10 mouse cellular contexts compared by ENCODE assay signal in the genomic region with DNA sequence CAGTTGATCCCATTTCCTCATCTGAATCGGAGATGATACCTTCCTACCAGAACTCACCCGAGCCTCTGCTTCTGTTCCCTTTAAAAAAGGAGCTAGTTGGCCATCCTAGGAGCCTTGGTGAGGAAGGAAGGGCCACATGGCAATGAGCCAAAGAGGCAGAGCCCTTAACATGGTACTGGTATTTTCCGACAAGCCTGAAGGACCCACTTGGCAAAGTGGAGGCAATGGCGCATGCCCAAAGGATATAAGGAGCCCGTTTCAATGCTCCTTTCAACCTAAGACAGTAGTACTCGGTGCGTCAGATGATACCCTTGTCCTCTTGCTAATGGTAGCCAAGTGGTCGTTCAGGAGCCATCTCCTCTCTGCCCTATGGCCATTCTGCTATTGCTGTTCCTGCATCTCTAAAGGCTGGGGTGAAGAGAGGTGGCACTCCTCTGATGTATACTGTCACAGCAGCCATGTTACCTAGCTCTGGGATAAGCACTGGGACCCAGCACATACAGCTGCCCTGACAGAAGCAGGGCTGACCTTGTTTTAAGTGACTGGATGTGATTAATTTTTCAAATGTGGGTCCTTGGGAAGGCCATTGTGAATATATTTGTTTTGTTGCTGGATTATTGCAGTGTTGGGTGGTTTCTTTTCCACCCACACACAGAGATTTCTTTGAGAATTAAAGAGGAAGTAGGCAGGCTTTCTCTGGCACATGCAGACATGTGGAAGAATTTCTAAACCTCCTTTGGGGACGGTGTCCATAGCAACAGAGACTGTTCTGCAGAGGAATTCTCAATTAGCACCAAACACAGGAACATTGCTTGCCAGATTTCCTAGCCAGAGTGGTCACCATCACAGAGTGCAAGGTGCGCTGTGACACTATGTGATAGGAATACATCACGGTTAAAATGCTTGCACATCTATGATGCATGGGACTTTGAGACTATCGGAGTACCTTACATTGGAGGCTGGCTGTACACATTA.
DNase-seq lines count a peak whose midpoint lies in the region; ATAC-seq lines count a peak whose summit lies in the region.
"Had no signal": no experiment of that assay in that cellular context is flagged by ENCODE, and none has a peak within 500 bp of the region (broad histone marks: within the 10 kb centered on the region; RNA-seq: fewer than 3 reads in every experiment).

No protein-coding gene starts in this region.

- H3K9ac ChIP-seq in forebrain, embryonic 13.5 days: no peak overlapping the region
- no peak overlapping the region; the same call in 1 of the 2 replicates for H3K9ac ChIP-seq in hindbrain, embryonic 13.5 days
- no peak overlapping the region for H3K9ac ChIP-seq in lung, embryonic 16.5 days (ENCODE audit: low read length)
- no peak overlapping the region for H3K9ac ChIP-seq in liver, embryonic 12.5 days
- H3K9ac ChIP-seq in kidney, embryonic 15.5 days: no peak overlapping the region
- H3K9ac ChIP-seq: heart, embryonic 13.5 days had no signal

- peaks cover 80% of the 10 kb centered on the region for H3K4me1 ChIP-seq in forebrain, embryonic 13.5 days
- peaks cover 83% of the 10 kb centered on the region for H3K4me1 ChIP-seq in hindbrain, embryonic 13.5 days (replicated peaks)
- peaks cover 18% of the 10 kb centered on the region for H3K4me1 ChIP-seq in lung, embryonic 16.5 days (replicated peaks; ENCODE audit: control insufficient read depth, insufficient read depth, low read length)
- H3K4me1 ChIP-seq in liver, embryonic 12.5 days: no peaks in the 10 kb centered on the region
- peaks cover 13% of the 10 kb centered on the region; the same call in 1 of the 2 replicates for H3K4me1 ChIP-seq in kidney, embryonic 15.5 days
- H3K4me1 ChIP-seq: megakaryocyte, embryonic 14.5 days had no signal

- no peaks in the 10 kb centered on the region for H3K9me3 ChIP-seq in forebrain, embryonic 13.5 days (replicated peaks)
- H3K9me3 ChIP-seq in hindbrain, embryonic 13.5 days: no peaks in the 10 kb centered on the region
- H3K9me3 ChIP-seq in lung, embryonic 16.5 days (ENCODE audit: control insufficient read depth, low read length): no peaks in the 10 kb centered on the region
- no peaks in the 10 kb centered on the region for H3K9me3 ChIP-seq in liver, embryonic 12.5 days (replicated peaks)
- H3K9me3 ChIP-seq in kidney, embryonic 15.5 days (replicated peaks): no peaks in the 10 kb centered on the region
- H3K9me3 ChIP-seq: heart, embryonic 13.5 days had no signal

- 0 out of 2 replicates have a peak, but pooled peaks cover 7% of the 10 kb centered on the region for H3K27me3 ChIP-seq in forebrain, embryonic 13.5 days
- no peaks in the 10 kb centered on the region for H3K27me3 ChIP-seq in hindbrain, embryonic 13.5 days
- H3K27me3 ChIP-seq in lung, embryonic 16.5 days (ENCODE audit: control insufficient read depth, insufficient read depth, low read depth, low read length): no peaks in the 10 kb centered on the region
- no peaks in the 10 kb centered on the region for H3K27me3 ChIP-seq in liver, embryonic 12.5 days (replicated peaks)
- no peaks in the 10 kb centered on the region for H3K27me3 ChIP-seq in kidney, embryonic 15.5 days
- H3K27me3 ChIP-seq: heart, embryonic 13.5 days; megakaryocyte, embryonic 14.5 days had no signal

- H3K4me2 ChIP-seq in forebrain, embryonic 13.5 days: peak overlapping the region; percentile 36
- peak overlapping the region; percentile 20; the same call in 1 of the 2 replicates for H3K4me2 ChIP-seq in hindbrain, embryonic 13.5 days
- no peak overlapping the region for H3K4me2 ChIP-seq in lung, embryonic 16.5 days (ENCODE audit: low read depth, low read length)
- no peak overlapping the region for H3K4me2 ChIP-seq in liver, embryonic 12.5 days
- no peak overlapping the region for H3K4me2 ChIP-seq in kidney, embryonic 15.5 days
- H3K4me2 ChIP-seq: heart, embryonic 13.5 days had no signal

- peak; percentile 71 to 73 for DNase-seq in cerebellum, postnatal 10 days
- peak; percentile 70 to 79 for DNase-seq in right cerebral cortex, adult 2 months (ENCODE audit: low spot score in 2 of 2)
- no peak for DNase-seq in yolk sac, embryonic 10.5 days (ENCODE audit: low spot score)

- WGBS in forebrain, embryonic 13.5 days: 32% methylated on average over 12 of the region's 12 CpGs
- WGBS in hindbrain, embryonic 13.5 days: 45% methylated on average over 12 of the region's 12 CpGs
- WGBS in lung, embryonic 16.5 days: 67% methylated on average over 12 of the region's 12 CpGs
- 58% methylated on average over 12 of the region's 12 CpGs for WGBS in liver, embryonic 12.5 days (ENCODE audit: insufficient replicate concordance)
- 77% methylated on average over 12 of the region's 12 CpGs for WGBS in kidney, embryonic 15.5 days

- peak; percentile 72 for ATAC-seq in forebrain, embryonic 13.5 days
- peak; percentile 67 for ATAC-seq in hindbrain, embryonic 13.5 days (ENCODE audit: low FRiP score)
- ATAC-seq in lung, embryonic 16.5 days (ENCODE audit: low read depth): peak; percentile 68; the same call in 1 of the 2 replicates
- no peak for ATAC-seq in liver, embryonic 12.5 days
- no peak for ATAC-seq in kidney, embryonic 15.5 days (replicated peaks; ENCODE audit: low FRiP score)

- peak overlapping the region; percentile 94 for H3K27ac ChIP-seq in forebrain, embryonic 13.5 days
- peak overlapping the region; percentile 92 for H3K27ac ChIP-seq in hindbrain, embryonic 13.5 days
- no peak overlapping the region for H3K27ac ChIP-seq in lung, embryonic 16.5 days (ENCODE audit: low read length)
- H3K27ac ChIP-seq in liver, embryonic 12.5 days: no peak overlapping the region
- no peak overlapping the region for H3K27ac ChIP-seq in kidney, embryonic 15.5 days
- H3K27ac ChIP-seq: heart, embryonic 13.5 days had no signal

- no peak overlapping the region for H3K4me3 ChIP-seq in forebrain, embryonic 13.5 days
- H3K4me3 ChIP-seq in hindbrain, embryonic 13.5 days: no peak overlapping the region
- no peak overlapping the region for H3K4me3 ChIP-seq in lung, embryonic 16.5 days (ENCODE audit: low read length)
- H3K4me3 ChIP-seq in liver, embryonic 12.5 days: no peak overlapping the region
- no peak overlapping the region for H3K4me3 ChIP-seq in kidney, embryonic 15.5 days (replicated peaks)
- H3K4me3 ChIP-seq: heart, embryonic 13.5 days; megakaryocyte, embryonic 14.5 days had no signal

- no peaks in the 10 kb centered on the region for H3K36me3 ChIP-seq in forebrain, embryonic 13.5 days (ENCODE audit: poor library complexity, severe bottlenecking)
- H3K36me3 ChIP-seq in hindbrain, embryonic 13.5 days: no peaks in the 10 kb centered on the region
- H3K36me3 ChIP-seq in lung, embryonic 16.5 days (ENCODE audit: control insufficient read depth, insufficient read depth, low read length): no peaks in the 10 kb centered on the region
- no peaks in the 10 kb centered on the region for H3K36me3 ChIP-seq in liver, embryonic 12.5 days
- no peaks in the 10 kb centered on the region for H3K36me3 ChIP-seq in kidney, embryonic 15.5 days
- H3K36me3 ChIP-seq: heart, embryonic 13.5 days had no signal

Comparison
In these comparisons a context has a peak if more than half of its experiments do, and no peak if none do; other contexts are left out.
1. ATAC-seq: peak in forebrain, embryonic 13.5 days (single experiment), hindbrain, embryonic 13.5 days (single experiment) and lung, embryonic 16.5 days (single experiment); none in liver, embryonic 12.5 days (single experiment) and kidney, embryonic 15.5 days (single experiment).
2. H3K27ac ChIP-seq: peak in forebrain, embryonic 13.5 days (single experiment) and hindbrain, embryonic 13.5 days (single experiment); none in lung, embryonic 16.5 days (single experiment), liver, embryonic 12.5 days (single experiment) and kidney, embryonic 15.5 days (single experiment).
3. H3K4me2 ChIP-seq: peak in forebrain, embryonic 13.5 days (single experiment) and hindbrain, embryonic 13.5 days (single experiment); none in lung, embryonic 16.5 days (single experiment), liver, embryonic 12.5 days (single experiment) and kidney, embryonic 15.5 days (single experiment).